Comparison of ENCODE assay signal across 10 mouse cellular contexts in genomic region chr6:60827290-60827689, GRCm38 (mm10). TPM values are rescaled to one million over a fixed set of nuclear protein-coding genes. Genes with fewer than 3 reads are reported as not detected.
A peak's percentile ranks its signal among the peaks of the same experiment; 100 is the strongest.
DNase-seq lines count a peak whose midpoint lies in the region; ATAC-seq lines count a peak whose summit lies in the region.
"Had no signal": no experiment of that assay in that cellular context is flagged by ENCODE, and none has a peak within 500 bp of the region (broad histone marks: within the 10 kb centered on the region; RNA-seq: fewer than 3 reads in every experiment).

No protein-coding gene starts in this region.

- 0 out of 2 replicates have a peak, but pooled peaks cover 5% of the 10 kb centered on the region for H3K4me1 ChIP-seq in heart, embryonic 12.5 days (replicated peaks)
- peaks cover 5% of the 10 kb centered on the region; the same call in 1 of the 2 replicates for H3K4me1 ChIP-seq in forebrain, embryonic 16.5 days (replicated peaks; ENCODE audit: control insufficient read depth, insufficient read depth, low read length)
- peaks cover 21% of the 10 kb centered on the region for H3K4me1 ChIP-seq in liver, embryonic 16.5 days (ENCODE audit: control insufficient read depth, low read depth, low read length)
- H3K4me1 ChIP-seq: midbrain, embryonic 12.5 days had no signal

- H3K4me3 ChIP-seq in heart, embryonic 12.5 days, result no peak overlapping the region
- no peak overlapping the region for H3K4me3 ChIP-seq in forebrain, embryonic 16.5 days (replicated peaks; ENCODE audit: low read length)
- peak overlapping the region; percentile 89 for H3K4me3 ChIP-seq in liver, embryonic 16.5 days (ENCODE audit: low read depth, low read length)

- 0 out of 2 replicates have a peak, but pooled peaks cover 2% of the 10 kb centered on the region for H3K27me3 ChIP-seq in heart, embryonic 12.5 days (replicated peaks)
- no peaks in the 10 kb centered on the region for H3K27me3 ChIP-seq in forebrain, embryonic 16.5 days (replicated peaks; ENCODE audit: control insufficient read depth, insufficient read depth, low read length)
- H3K27me3 ChIP-seq in liver, embryonic 16.5 days (ENCODE audit: control insufficient read depth, insufficient read depth, low read depth, low read length), result peaks cover 4% of the 10 kb centered on the region; the same call in 1 of the 2 replicates

- WGBS in heart, embryonic 12.5 days, result 50% methylated on average over 1 of the region's 1 CpGs
- WGBS in forebrain, embryonic 16.5 days, result 50% methylated on average over 1 of the region's 1 CpGs
- WGBS in liver, embryonic 16.5 days (ENCODE audit: insufficient replicate concordance), result 19% methylated on average over 1 of the region's 1 CpGs

- no peak for DNase-seq in heart, postnatal 14 days
- DNase-seq in MEL-GATA-1-ER (ENCODE audit: extremely low read depth, low read depth), result peak; percentile 33
- DNase-seq in urinary bladder, postnatal 4 days (ENCODE audit: low spot score in 2 of 2), result no peak
- DNase-seq in kidney, adult 8-10 months, result no peak
- DNase-seq in cerebellum, postnatal 14 days, result no peak
- DNase-seq: kidney, adult 18-20 months had no signal

- no peak overlapping the region for H3K9ac ChIP-seq in heart, embryonic 12.5 days
- no peak overlapping the region for H3K9ac ChIP-seq in forebrain, embryonic 16.5 days (replicated peaks; ENCODE audit: low read depth, low read length)
- peak overlapping the region; percentile 74 for H3K9ac ChIP-seq in liver, embryonic 16.5 days (ENCODE audit: low read depth, low read length)
- H3K9ac ChIP-seq: midbrain, embryonic 12.5 days had no signal

- H3K27ac ChIP-seq in heart, embryonic 12.5 days (ENCODE audit: poor library complexity, severe bottlenecking), result no peak overlapping the region
- H3K27ac ChIP-seq in forebrain, embryonic 16.5 days (ENCODE audit: low read length), result no peak overlapping the region
- H3K27ac ChIP-seq in liver, embryonic 16.5 days (ENCODE audit: low read length), result peak overlapping the region; percentile 95
- H3K27ac ChIP-seq: midbrain, embryonic 12.5 days had no signal

- H3K4me2 ChIP-seq in heart, embryonic 12.5 days, result no peak overlapping the region
- peak overlapping the region; percentile 8; the same call in 1 of the 2 replicates for H3K4me2 ChIP-seq in forebrain, embryonic 16.5 days (ENCODE audit: low read length)
- peak overlapping the region; percentile 61 for H3K4me2 ChIP-seq in liver, embryonic 16.5 days (ENCODE audit: low read depth, low read length)

- ATAC-seq in heart, embryonic 12.5 days (ENCODE audit: insufficient number of reproducible peaks, low FRiP score), result peak; percentile 51; the same call in 1 of the 2 replicates
- no peak for ATAC-seq in forebrain, embryonic 16.5 days
- ATAC-seq in liver, embryonic 16.5 days (ENCODE audit: low read depth), result peak; percentile 35

- H3K36me3 ChIP-seq in heart, embryonic 12.5 days, result no peaks in the 10 kb centered on the region
- H3K36me3 ChIP-seq in forebrain, embryonic 16.5 days (ENCODE audit: control insufficient read depth, insufficient read depth), result no peaks in the 10 kb centered on the region
- peaks cover 22% of the 10 kb centered on the region for H3K36me3 ChIP-seq in liver, embryonic 16.5 days (ENCODE audit: control insufficient read depth, insufficient read depth)
- H3K36me3 ChIP-seq: midbrain, embryonic 12.5 days had no signal

- intact Hi-C loops in heart, postnatal 14 days (cut with DNase I), result no loop called here

- H3K9me3 ChIP-seq in heart, embryonic 12.5 days (replicated peaks), result no peaks in the 10 kb centered on the region
- H3K9me3 ChIP-seq in forebrain, embryonic 16.5 days (ENCODE audit: control insufficient read depth, low read length), result no peaks in the 10 kb centered on the region
- no peaks in the 10 kb centered on the region for H3K9me3 ChIP-seq in liver, embryonic 16.5 days (replicated peaks; ENCODE audit: control insufficient read depth, low read length)
- H3K9me3 ChIP-seq: midbrain, embryonic 12.5 days had no signal

RNA-seq across cellular contexts. Expression of gene Snca, which starts 2.4 kb away (rescaled TPM):
- polyA plus RNA-seq in heart, embryonic 12.5 days (2016; fragmentation: Nextera tagmentation; extraction: Ambion mirVana), result 47.7 and 49.1 TPM in 2 replicates
- 10 to 100 TPM; 57.3 to 83.2 TPM for total RNA-seq in heart, postnatal 14 days (2021)
- 145 and 176 TPM in 2 replicates for polyA plus RNA-seq in forebrain, embryonic 16.5 days (2015; fragmentation: Nextera tagmentation; extraction: Ambion mirVana)
- polyA plus RNA-seq in liver, embryonic 16.5 days (2015; fragmentation: Nextera tagmentation; extraction: Ambion mirVana), result 422 and 488 TPM in 2 replicates
